Mouse (Mus musculus): Measurements from ENCODE around the gene Tox3. TPM values are rescaled to one million over a fixed set of nuclear protein-coding genes. Genes with fewer than 3 reads are reported as not detected.

The Tox3 gene
- polyA plus RNA-seq, 1 experiment from 2014 or later: 0.14 TPM

- Histone ChIP-seq H3K27me3 (no peaks in the 10 kb centered on the region), H3K4me3 (replicated peaks) (no peak overlapping the region), H3K36me3 (no peaks in the 10 kb centered on the region), H3K4me2 (no peak overlapping the region), H3K9me3 (replicated peaks) (no peaks in the 10 kb centered on the region), H3K4me1 (replicated peaks) (no peaks in the 10 kb centered on the region), H3K9ac (no peak overlapping the region), H3K27ac (no peak overlapping the region)
- DNase-seq: no peak
- ATAC-seq (ENCODE audit: low read depth): no peak
- 46% methylated on average over 1 of the region's 1 CpGs for WGBS (ENCODE audit: insufficient replicate concordance)
These were observed 124.0 kb downstream of the Tox3 start for GRCm38 (mm10) chr8:90224172-90224571.

GRCm38 (mm10) chr8:90209105-90210037 is 138.8 kb downstream of the Tox3 start:
- Histone ChIP-seq H3K9me3 (replicated peaks) (no peaks in the 10 kb centered on the region), H3K9ac (no peak overlapping the region), H3K27ac (no peak overlapping the region), H3K36me3 (no peaks in the 10 kb centered on the region), H3K4me3 (replicated peaks) (no peak overlapping the region), H3K4me2 (no peak overlapping the region), H3K27me3 (no peaks in the 10 kb centered on the region), H3K4me1 (replicated peaks) (no peaks in the 10 kb centered on the region)
- ATAC-seq (ENCODE audit: low read depth): no peak
- 73% methylated on average over 14 of the region's 14 CpGs for WGBS (ENCODE audit: insufficient replicate concordance)
- DNase-seq: no peak

Data from liver, embryonic 13.5 days (tissue).